Mouse (Mus musculus) layer of hippocampus, adult 2 months (tissue): ENCODE measurements at regions not wholly inside any gene's neighbourhood (a gene's known extent, or its start where the extent isn't known, plus 50 kb on each side); places are given as distances from the start of the nearest gene placed in this dataset.

ENCODE experiments used
- DNase-seq, 2 experiments: peaks; one replicate each; pipeline ENCODE4 v3.0.0; 2022; ENCODE audit warnings: low spot score in 2 of 2
- H3K27ac ChIP-seq: fragments of 200-600 bp; 2 replicates; pipeline ENCODE4 v1.8.1; 2022
- H3K4me3 ChIP-seq: fragments of 200-600 bp; 2 replicates; pipeline ENCODE4 v1.8.1; 2022; ENCODE audit warnings: mild to moderate bottlenecking
- CTCF ChIP-seq: fragments of 200-600 bp; conservative IDR thresholded peaks from 2 replicates; pipeline ENCODE4 v1.8.1; 2022; ENCODE audit warnings: antibody characterized with exemption, mild to moderate bottlenecking, moderate library complexity

DNA sequence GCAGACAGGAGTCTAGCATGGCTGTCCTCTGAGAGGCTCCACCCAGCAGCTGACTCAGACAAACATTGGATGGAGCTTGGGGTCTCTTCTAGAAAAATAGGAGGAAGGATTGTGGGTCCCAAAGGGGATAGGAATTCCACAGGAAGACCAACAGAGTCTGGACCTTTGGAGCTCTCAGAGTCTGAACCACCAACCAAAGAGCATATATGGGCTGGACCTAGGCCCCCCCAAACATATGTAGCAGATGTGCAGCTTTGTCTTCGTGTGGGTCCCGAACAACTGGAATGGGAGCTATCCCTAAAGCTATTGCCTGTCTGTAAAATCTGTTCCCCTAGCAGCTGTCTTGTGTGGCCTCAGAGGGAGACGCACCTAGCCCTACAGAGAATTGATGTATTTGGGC lies 50.1 kb upstream of the Cpm start:
- H3K27ac ChIP-seq = no peak overlapping the region
- H3K4me3 ChIP-seq = no peak overlapping the region
- no peak for TF ChIP-seq CTCF
- DNase-seq = no peak

DNA sequence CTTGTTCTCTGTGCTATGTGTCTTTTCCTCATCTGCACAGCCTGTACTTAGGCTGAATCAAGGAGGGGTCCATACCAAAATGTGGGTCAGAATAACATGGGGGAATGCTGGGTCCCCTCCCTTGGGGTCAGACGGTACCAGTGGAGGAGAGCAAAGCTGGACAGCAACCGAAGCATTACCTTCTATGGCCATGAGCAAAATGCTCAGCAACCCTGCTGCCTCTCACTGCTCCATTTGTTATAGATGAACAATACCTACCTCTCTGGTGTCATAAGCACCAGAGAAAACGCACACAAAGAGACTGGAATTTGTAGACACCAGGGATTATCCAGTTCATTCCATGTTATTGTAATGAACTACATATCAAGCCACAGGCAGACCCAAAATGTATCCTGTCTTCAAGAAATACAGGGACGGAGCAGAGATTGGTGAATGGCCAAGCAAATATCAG lies 50.6 kb upstream of the Cpm start:
- H3K27ac ChIP-seq = no peak overlapping the region
- no peak for TF ChIP-seq CTCF
- DNase-seq = no peak
- no peak overlapping the region for H3K4me3 ChIP-seq

DNA sequence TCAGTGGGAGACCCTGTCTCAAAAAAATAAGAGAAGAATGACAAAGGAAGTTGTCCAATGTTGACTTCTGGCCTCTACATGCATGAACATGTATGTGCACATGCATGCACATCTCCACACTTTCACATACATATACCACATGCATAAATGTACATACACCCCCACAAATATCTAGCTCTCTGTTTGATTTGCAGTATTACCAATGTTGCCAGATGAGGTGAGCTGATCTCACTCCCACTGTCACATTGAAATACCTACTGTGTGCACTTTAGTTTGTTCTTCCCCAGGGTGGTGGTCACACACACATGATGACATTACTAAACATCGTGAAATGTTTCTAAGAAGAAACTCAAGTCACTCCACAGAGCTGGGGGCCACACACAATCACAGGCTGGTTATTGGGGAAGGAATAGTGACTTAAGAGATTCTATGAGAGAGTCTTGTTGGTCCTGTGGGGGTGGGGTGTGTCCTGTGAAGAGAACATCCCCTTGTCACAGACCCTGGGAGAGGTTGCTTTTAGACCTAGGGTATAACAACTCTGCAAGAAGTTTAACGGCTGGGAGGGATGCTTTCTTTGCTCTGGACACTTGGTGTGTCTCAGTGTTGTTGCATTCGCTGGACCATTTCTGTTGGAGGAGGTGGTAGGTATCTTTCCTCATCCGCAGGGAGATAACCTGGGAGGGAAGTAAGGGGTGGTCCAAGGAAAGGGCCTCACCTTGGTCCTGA lies 51.2 kb upstream of the Cpm start:
- Histone ChIP-seq H3K27ac (no peak overlapping the region), H3K4me3 (no peak overlapping the region)
- no peak for TF ChIP-seq CTCF
- DNase-seq = no peak

DNA sequence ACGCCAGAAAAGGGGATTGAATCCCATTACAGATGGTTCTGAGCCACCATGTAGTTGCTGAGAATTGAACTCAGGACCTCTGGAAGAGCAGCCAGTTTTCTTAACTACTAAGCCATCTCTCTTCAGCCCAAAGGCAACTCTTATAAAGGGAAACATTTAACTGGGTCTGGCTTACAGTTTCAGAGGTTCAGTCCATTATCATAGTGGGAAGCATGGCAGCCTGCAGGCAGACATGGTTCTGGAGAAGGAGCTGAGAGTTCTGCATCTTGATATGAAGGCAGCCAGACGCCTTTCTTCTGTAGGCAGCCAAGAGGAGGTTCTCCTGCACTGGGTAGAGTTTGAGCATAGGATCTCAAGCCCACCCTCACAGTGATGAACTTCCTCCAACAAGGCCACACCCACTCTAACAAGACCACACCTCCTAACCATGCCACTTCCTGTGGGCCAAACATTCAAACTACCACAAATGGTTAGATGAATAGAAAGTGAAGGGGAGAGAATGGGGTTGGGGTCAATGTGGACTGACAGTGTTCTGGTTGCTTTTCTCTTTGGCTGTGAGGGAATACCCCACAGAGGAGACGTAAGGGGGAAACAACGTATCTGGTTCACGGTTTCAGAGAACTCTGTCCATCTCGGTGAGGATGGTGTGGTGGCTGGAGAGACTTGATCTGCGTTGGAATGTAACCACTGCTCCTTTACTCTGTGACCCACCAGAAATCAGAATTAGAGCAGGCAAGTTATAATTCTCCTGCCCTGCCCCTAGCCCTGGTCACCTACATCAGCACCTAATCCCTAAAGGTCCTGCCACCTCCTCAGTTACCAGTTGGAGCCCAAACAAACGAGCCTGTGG lies 52.2 kb upstream of the Cpm start:
- H3K27ac ChIP-seq = no peak overlapping the region
- no peak for TF ChIP-seq CTCF
- DNase-seq = no peak

DNA sequence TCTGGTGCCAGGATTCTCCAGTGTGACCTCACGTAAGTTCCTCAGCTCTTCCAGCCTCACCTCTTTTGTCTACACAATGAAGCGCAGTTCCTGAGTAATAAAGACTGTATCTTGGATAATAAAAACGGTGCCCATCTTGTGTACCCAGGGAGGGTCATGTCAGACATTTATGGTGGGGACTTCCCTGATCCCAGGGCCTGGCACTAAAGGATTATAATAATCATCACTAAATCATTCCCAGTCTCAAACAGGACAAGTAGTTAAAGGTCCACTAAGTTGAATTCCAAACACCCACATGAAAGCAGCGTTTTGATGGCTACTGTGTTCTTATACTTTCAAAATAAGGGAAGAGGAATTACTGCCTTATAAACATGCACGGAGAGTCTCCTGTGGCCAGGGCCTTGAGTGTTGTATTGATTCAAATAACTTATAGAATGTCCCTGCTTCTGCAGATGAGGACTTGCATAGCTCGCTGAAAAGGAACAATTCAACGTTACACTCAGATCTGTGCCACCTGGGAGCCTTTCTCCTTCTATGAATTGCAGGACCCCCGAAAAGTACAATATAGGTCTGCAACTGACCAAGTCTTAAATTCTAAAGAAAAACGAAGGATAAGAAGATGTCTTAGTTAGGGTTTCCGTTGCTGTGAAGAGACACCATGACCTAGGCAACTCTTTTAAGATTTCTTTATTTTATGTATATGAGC lies 53.0 kb upstream of the Cpm start:
- Histone ChIP-seq H3K27ac (no peak overlapping the region), H3K4me3 (no peak overlapping the region)
- DNase-seq = no peak
- TF ChIP-seq CTCF = no peak

More for the DNA sequence above, 52.2 kb upstream of the Cpm start:
- H3K4me3 ChIP-seq = no peak overlapping the region

DNA sequence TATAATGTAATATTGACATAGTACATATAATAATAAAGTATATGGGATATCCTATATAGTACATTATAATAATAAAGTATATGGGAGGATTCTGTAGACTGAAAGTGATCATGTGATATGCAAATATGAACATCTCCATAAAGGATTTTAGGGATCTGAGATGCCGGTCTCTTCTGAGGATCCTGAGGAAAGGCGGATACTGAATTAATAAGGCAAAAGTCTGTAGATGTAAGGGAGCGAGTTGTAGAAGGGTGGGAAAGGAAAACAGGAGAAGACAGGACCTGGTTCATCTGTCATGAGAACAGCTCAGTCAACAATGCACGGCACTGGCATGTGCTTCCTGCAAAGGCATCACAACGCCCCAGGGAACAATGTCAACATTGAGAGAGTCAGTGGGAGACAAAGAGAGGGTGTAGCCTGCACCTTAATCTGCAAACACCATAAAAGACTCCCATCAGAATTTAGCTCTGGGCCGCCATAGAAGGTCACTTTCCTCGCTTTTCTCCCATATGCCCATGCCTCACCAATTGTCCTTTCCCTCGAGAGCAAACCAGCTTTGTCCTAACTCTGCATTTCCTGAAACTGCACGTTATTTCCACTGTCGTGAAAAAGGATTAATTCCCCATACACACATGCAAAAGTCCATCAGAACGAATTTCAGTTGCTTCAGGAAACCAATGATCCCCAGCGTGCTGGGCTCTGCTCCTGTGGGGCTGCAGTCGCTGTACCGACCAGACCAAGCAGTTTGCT lies 53.7 kb upstream of the Cpm start:
- no peak overlapping the region for H3K4me3 ChIP-seq
- DNase-seq = no peak
- no peak overlapping the region for H3K27ac ChIP-seq
- no peak for TF ChIP-seq CTCF

DNA sequence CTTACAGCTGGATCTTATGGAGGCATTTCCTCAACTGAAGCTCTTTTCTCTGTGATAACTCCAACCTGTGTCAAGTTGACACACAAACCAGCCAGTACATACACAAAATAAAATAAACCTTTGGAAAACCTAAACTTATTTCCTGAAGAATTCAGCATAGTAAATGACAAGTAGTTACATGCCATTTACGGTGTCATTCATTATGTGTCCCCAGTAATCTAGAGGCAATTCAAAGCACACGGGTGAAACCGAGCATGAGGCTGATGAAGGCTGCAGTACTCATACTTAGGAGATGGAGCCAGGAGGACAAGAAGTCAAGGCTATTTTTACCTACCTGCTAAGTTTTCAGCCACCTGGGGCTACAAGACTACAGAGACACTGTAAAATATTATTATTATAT lies 54.4 kb upstream of the Cpm start:
- TF ChIP-seq CTCF = no peak
- Histone ChIP-seq H3K4me3 (no peak overlapping the region), H3K27ac (no peak overlapping the region)
- no peak for DNase-seq

DNA sequence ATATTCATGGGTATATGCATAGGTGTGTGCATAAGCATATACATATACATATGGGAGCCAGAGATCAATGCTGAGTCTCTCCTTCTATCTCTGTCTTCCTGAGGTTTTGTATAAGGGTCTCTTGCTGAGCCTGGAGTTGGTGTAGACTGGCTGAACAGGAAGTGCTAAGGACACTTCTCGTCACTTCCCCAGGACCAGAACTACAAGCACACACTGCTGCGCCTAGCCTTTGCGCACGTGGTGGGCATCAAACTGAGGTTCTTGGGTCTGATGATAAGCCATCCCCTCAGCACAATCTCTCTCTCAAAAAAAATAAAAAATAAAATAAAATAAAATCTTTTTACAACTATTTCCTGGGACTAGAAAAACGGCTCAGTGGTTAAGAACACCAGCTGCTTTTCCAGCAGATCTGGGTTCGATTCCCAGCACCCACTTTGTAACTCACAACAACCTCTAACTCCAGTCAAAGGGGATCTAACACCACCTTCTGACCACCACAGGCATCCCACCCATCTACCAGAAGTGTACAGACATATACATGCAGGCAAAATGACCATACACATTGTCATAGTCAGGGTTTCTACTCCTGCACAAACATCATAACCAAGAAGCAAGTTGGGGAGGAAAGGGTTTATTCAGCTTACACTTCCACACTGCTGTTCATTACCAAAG lies 55.1 kb upstream of the Cpm start:
- no peak overlapping the region for H3K4me3 ChIP-seq
- DNase-seq = no peak
- no peak for TF ChIP-seq CTCF
- no peak overlapping the region for H3K27ac ChIP-seq

DNA sequence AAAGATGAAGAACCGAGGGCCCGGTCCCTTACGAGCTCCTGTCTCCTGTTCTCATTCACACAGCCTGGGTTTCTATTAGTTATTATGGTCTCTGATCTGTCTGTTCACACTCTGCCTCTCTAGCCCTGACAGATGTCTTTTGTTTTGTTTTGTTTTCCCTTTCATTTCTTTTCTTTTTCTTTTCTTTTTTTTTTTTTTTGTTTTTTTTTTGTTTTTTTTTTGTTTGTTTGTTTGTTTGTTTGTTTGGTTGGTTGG lies 55.8 kb upstream of the Cpm start:
- TF ChIP-seq CTCF = no peak

DNA sequence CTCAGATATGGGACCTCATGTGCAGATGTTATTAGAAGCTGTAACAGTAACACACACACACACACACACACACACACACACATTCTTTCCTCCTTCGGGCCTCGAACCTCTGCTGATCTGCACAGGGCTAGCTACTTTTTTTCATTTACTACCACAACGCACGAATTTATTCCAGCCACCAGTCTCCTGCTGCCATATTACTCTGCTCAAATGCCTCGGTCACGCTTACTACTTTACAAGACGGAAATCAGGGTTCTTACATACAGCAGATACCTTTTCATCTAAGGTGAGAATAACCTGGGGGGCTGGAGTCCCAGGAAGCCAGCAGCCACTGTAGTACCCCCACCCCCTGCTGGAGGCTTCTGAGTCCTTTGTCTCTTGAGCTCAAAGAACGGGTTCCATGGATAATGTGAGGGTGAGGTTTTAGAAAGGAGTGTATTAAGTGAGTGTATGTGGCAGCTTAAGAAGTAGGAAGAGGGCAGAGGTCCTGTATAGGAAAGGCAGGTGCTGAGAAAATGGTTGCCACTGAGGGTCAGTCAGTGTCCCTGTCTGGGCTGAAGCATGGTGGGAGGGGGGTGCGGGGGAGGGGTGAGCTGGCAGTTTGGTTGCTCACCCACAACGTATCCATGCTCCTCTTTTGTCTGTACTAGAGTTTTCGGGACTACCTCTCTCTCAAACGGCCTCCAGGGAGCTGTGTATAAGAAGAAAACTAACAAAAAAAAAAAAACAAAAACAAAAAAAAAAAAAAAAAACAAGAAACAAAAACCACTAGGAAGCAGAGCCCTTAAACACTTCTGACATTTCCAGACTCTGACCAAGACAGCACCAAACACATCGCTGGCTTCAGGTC lies 56.3 kb upstream of the Cpm start:
- no peak for DNase-seq
- no peak for TF ChIP-seq CTCF

More for the DNA sequence above, 55.8 kb upstream of the Cpm start:
- no peak overlapping the region for H3K4me3 ChIP-seq
- no peak overlapping the region for H3K27ac ChIP-seq
- DNase-seq = no peak

DNA sequence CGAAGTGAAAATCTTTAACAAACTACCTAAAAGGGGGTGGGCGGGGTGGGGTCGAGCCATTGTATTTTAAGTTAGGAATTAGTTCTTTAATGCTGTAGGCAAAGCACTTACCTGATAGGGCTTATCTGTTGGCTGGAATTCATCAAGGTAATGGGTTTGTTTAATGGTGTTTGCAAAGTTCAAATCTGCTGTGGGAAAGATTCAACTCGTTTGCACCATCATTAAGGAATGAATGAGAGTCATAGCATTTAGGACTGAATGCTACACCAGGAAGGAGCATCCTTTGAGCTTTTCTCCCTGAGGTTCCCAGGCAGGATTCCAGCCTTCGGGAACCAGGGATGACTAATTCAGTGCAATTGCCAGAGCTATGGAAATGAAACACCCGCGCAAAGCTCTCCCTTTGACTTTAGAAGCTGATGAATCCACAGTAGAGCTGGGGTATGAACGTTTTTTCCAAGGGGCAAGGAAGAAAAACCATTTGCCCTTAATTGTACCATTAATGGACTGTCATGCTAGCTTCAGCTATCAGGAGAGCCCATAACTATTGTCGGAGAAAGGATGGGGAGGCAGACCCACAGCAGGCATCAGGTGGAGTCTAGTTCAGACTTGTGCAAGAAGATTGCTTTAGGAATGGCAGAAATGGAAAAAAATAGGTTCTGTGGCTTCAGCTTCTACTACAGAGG lies 57.3 kb upstream of the Cpm start:
- Histone ChIP-seq H3K4me3 (peak overlapping the region; percentile 50), H3K27ac (no peak overlapping the region)
- no peak for TF ChIP-seq CTCF
- peak; percentile 50 to 60 for DNase-seq

More for the DNA sequence above, 56.3 kb upstream of the Cpm start:
- no peak overlapping the region for H3K27ac ChIP-seq
- no peak overlapping the region for H3K4me3 ChIP-seq
